Mouse (Mus musculus) forebrain, embryonic 14.5 days (tissue): ENCODE measurements around the gene Tekt4. TPM values are rescaled to one million over a fixed set of nuclear protein-coding genes. Genes with fewer than 3 reads are reported as not detected.

Experiments
- ATAC-seq: fragments of 200-750 bp; cut with Nextera tagmentation; 2 replicates; pipeline ENCODE4 v1.8.0; 2017; ENCODE audit warnings: mild to moderate bottlenecking, moderate library complexity
- DNase-seq: peaks from one replicate; pipeline ENCODE4 v3.0.0-alpha.2; 2015; ENCODE audit warnings: low spot score
- H3K27ac ChIP-seq: fragments of 300-500 bp; sonication (generic); 2 replicates; pipeline ENCODE4 v1.5.1; 2014; ENCODE audit warnings: low read depth, mild to moderate bottlenecking, control low read depth, low read length, moderate library complexity
- H3K27me3 ChIP-seq: fragments of 300-500 bp; sonication (generic); replicated peaks from 2 replicates; pipeline ENCODE4 v1.6.1; 2014; ENCODE audit warnings: low read length, control low read depth, mixed read lengths; ENCODE audit not compliant: control insufficient read depth, insufficient read depth
- H3K36me3 ChIP-seq: fragments of 300-500 bp; sonication (generic); 2 replicates; pipeline ENCODE4 v1.6.1; 2014; ENCODE audit warnings: low read length, control low read depth; ENCODE audit not compliant: control insufficient read depth, insufficient read depth
- H3K4me1 ChIP-seq: fragments of 300-500 bp; sonication (generic); 2 replicates; pipeline ENCODE4 v1.6.1; 2014; ENCODE audit warnings: antibody characterized with exemption, low read length, control low read depth; ENCODE audit not compliant: control insufficient read depth, insufficient read depth
- H3K4me2 ChIP-seq: fragments of 300-500 bp; sonication (generic); 2 replicates; pipeline ENCODE4 v1.6.1; 2014; ENCODE audit warnings: mild to moderate bottlenecking, control low read depth, low read length
- H3K4me3 ChIP-seq: fragments of 300-500 bp; sonication (generic); 2 replicates; pipeline ENCODE4 v1.5.1; 2014; ENCODE audit warnings: low read depth, low read length, control low read depth
- H3K9ac ChIP-seq: fragments of 300-500 bp; sonication (generic); 2 replicates; pipeline ENCODE4 v1.6.1; 2014; ENCODE audit warnings: mild to moderate bottlenecking, low read length, control low read depth, moderate library complexity
- H3K9me3 ChIP-seq: fragments of 300-500 bp; sonication (generic); replicated peaks from 2 replicates; pipeline ENCODE4 v1.6.1; 2016; ENCODE audit warnings: low read length, control low read depth, mixed read lengths; ENCODE audit not compliant: control insufficient read depth
- WGBS: fragments of 180-500 bp; shearing (Covaris S2); extraction: QIAGEN DNeasy Blood & Tissue Kit; methylation state at CpG from one replicate; pipeline ENCODE4 v1.1.7; 2014; 5-methylcytosine and 5-hydroxymethylcytosine counted together
- polyA plus RNA-seq: library from polyadenylated mRNA; unstranded; fragments of >200 nt; fragmentation: Nextera tagmentation; extraction: Ambion mirVana; gene quantifications from 2 replicates; pipeline ENCODE4 v1.2.1, GENCODE M21; 2014

Gene Tekt4
- polyA plus RNA-seq, 1 experiment from 2014 or later: 1.2 TPM

DNA sequence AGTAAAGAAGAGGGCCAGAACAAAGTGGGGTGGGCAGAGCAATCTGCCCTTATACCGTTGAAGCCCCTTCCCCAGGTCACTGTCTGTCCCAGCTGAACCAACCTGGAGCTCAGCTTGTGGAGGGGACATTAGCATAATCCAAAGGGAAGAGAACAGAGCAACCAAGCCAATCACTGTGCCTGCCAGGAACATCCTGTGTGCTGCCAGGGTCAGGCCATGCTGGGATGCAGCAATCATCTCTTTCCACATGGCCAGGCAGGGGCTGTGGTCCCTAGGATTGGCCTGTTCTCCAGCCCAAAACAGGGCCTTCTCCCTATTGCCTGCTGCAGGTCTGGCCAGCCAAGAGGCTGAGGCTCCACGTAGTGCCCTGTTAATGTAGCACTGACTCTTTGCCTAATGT lies 28.4 kb upstream of the Tekt4 start:
- no peak overlapping the region for H3K4me2 ChIP-seq
- no peak overlapping the region for H3K4me3 ChIP-seq
- 0 out of 2 replicates have a peak, but pooled peaks cover 6% of the 10 kb centered on the region for H3K27me3 ChIP-seq
- H3K9ac ChIP-seq: no peak overlapping the region
- ATAC-seq (no peak), DNase-seq (no peak)
- H3K4me1 ChIP-seq: peaks cover 9% of the 10 kb centered on the region
- no peak overlapping the region for H3K27ac ChIP-seq
- H3K36me3 ChIP-seq: no peaks in the 10 kb centered on the region
- H3K9me3 ChIP-seq: no peaks in the 10 kb centered on the region
- WGBS: 66% methylated on average over 2 of the region's 2 CpGs

- H3K9ac ChIP-seq: no peak overlapping the region
- H3K4me2 ChIP-seq: no peak overlapping the region
Observed at GRCm38 (mm10) chr17:25427441-25427840, 27.0 kb upstream of the Tekt4 start.

DNA sequence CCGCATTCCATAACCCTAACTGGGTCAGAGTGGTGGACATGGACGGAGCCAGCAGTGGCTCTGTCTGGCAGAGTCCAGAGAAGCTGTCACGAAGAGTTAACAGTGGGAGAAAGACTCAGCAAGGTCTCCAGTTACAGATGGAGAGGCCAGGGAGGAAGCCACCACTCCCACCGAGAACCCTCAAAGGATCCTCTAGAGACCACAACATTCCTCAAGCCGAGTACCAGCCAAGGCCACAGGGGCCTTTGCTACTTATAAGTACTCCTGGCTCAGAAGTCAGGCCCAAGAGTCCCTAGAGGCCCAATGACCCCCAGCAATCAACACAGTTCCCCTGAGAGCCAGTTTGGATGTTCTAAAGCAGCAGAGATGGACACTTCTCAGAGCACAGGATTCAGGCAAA lies 25.2 kb upstream of the Tekt4 start:
- WGBS: 67% methylated on average over 5 of the region's 5 CpGs

More at GRCm38 (mm10) chr17:25427441-25427840, 27.0 kb upstream of the Tekt4 start:
- Histone ChIP-seq H3K27ac (no peak overlapping the region), H3K36me3 (no peaks in the 10 kb centered on the region), H3K27me3 (peaks cover 7% of the 10 kb centered on the region; the same call in 1 of the 2 replicates), H3K9me3 (no peaks in the 10 kb centered on the region), H3K4me3 (no peak overlapping the region), H3K4me1 (peaks cover 11% of the 10 kb centered on the region)
- ATAC-seq (peak; percentile 32), DNase-seq (peak; percentile 55)
- WGBS: 30% methylated on average over 10 of the region's 10 CpGs

GRCm38 (mm10) chr17:25429886-25430285 lies 24.5 kb upstream of the Tekt4 start:
- Histone ChIP-seq H3K9ac (no peak overlapping the region), H3K4me1 (peaks cover 11% of the 10 kb centered on the region), H3K4me3 (no peak overlapping the region), H3K4me2 (no peak overlapping the region), H3K27me3 (peaks cover 11% of the 10 kb centered on the region; the same call in 1 of the 2 replicates), H3K9me3 (no peaks in the 10 kb centered on the region), H3K27ac (no peak overlapping the region), H3K36me3 (no peaks in the 10 kb centered on the region)
- WGBS: 62% methylated on average over 6 of the region's 6 CpGs
- DNase-seq (no peak), ATAC-seq (no peak)

More for the DNA sequence above, 25.2 kb upstream of the Tekt4 start:
- Histone ChIP-seq H3K36me3 (no peaks in the 10 kb centered on the region), H3K4me2 (no peak overlapping the region), H3K27me3 (peaks cover 11% of the 10 kb centered on the region; the same call in 1 of the 2 replicates), H3K27ac (no peak overlapping the region), H3K9ac (no peak overlapping the region), H3K4me1 (peaks cover 11% of the 10 kb centered on the region), H3K9me3 (no peaks in the 10 kb centered on the region), H3K4me3 (no peak overlapping the region)
- DNase-seq (no peak), ATAC-seq (no peak)

DNA sequence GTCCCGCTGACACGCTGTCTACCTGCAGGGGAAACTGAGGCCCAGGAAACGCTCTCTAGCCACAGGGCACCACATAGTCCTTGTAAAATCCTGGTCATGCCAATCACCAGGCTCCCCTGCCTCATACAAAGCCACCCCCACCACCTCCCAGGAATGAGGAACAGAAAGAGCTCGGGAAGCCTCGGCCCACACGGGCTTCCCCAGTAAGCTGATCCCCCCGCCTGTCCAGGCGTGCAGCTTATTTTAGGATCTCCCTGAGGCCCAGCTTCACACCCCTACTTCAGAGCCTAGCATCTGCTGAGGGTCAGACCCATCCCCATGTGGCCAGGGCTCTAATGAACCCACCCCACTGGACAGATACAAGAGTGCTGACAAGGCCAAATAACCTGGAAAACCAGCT lies 23.9 kb upstream of the Tekt4 start:
- peaks cover 11% of the 10 kb centered on the region for H3K4me1 ChIP-seq
- no peak for ATAC-seq
- H3K36me3 ChIP-seq: no peaks in the 10 kb centered on the region
- DNase-seq: no peak
- 67% methylated on average over 8 of the region's 8 CpGs for WGBS
- H3K27ac ChIP-seq: no peak overlapping the region
- H3K4me3 ChIP-seq: no peak overlapping the region
- H3K9ac ChIP-seq: peak overlapping the region; percentile 25
- H3K27me3 ChIP-seq: peaks cover 11% of the 10 kb centered on the region; the same call in 1 of the 2 replicates
- peak overlapping the region; percentile 93; the same call in 1 of the 2 replicates for H3K4me2 ChIP-seq
- H3K9me3 ChIP-seq: no peaks in the 10 kb centered on the region

DNA sequence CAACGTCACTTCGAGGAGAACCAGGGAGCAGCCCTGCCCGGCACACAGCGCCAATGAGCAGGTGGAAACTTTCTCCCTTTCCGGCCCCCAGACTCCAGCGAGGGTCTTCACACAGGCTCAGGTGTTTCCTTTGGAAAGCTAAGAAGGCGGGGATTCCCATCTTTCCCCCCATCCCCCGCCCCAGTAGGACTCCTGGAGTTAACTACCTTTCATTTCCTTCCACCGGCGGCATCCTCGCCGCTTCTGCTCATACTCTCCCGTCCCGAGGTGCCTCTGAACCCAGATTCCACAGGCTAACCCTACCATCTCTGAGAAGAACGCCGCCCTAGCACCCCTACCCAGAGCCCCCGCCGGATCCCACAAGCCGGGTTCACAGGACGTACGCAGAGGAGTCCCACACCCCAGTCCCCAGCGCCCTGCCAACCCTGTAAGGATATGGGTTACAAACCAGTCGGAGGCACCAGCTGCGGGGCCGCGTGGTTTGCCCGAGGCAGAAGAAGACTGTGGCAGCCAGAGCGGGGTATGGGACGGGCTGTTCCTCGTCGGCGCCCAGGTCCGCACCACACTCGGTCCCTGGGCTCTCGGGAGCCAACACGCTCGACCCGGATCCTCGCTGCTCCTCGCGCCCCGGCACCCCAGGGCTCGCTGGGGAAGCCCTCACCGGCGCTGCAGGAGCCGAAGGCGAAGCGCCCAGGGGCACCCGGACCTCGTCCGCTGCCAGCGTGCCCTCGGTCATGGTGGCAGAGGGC lies 21.8 kb upstream of the Tekt4 start:
- Histone ChIP-seq H3K4me1 (peaks cover 9% of the 10 kb centered on the region), H3K9me3 (no peaks in the 10 kb centered on the region), H3K27ac (peak overlapping the region; percentile 72), H3K4me3 (peak overlapping the region; percentile 72), H3K4me2 (peak overlapping the region; percentile 93), H3K27me3 (peaks cover 11% of the 10 kb centered on the region; the same call in 1 of the 2 replicates), H3K9ac (peak overlapping the region; percentile 86), H3K36me3 (no peaks in the 10 kb centered on the region)
- peak; percentile 54 for DNase-seq
- 2% methylated on average over 47 of the region's 53 CpGs for WGBS
- ATAC-seq: peak; percentile 27; the same call in 1 of the 2 replicates

GRCm38 (mm10) chr17:25433223-25433616 lies 21.2 kb upstream of the Tekt4 start:
- DNase-seq (peak; percentile 55), ATAC-seq (peak; percentile 49)
- Histone ChIP-seq H3K9me3 (no peaks in the 10 kb centered on the region), H3K4me1 (peaks cover 8% of the 10 kb centered on the region), H3K4me2 (peak overlapping the region; percentile 93), H3K27ac (peak overlapping the region; percentile 72), H3K9ac (peak overlapping the region; percentile 86), H3K27me3 (peaks cover 11% of the 10 kb centered on the region; the same call in 1 of the 2 replicates), H3K36me3 (no peaks in the 10 kb centered on the region), H3K4me3 (peak overlapping the region; percentile 72)
- 2% methylated on average over 37 of the region's 40 CpGs for whole genome bisulfite sequencing

DNA sequence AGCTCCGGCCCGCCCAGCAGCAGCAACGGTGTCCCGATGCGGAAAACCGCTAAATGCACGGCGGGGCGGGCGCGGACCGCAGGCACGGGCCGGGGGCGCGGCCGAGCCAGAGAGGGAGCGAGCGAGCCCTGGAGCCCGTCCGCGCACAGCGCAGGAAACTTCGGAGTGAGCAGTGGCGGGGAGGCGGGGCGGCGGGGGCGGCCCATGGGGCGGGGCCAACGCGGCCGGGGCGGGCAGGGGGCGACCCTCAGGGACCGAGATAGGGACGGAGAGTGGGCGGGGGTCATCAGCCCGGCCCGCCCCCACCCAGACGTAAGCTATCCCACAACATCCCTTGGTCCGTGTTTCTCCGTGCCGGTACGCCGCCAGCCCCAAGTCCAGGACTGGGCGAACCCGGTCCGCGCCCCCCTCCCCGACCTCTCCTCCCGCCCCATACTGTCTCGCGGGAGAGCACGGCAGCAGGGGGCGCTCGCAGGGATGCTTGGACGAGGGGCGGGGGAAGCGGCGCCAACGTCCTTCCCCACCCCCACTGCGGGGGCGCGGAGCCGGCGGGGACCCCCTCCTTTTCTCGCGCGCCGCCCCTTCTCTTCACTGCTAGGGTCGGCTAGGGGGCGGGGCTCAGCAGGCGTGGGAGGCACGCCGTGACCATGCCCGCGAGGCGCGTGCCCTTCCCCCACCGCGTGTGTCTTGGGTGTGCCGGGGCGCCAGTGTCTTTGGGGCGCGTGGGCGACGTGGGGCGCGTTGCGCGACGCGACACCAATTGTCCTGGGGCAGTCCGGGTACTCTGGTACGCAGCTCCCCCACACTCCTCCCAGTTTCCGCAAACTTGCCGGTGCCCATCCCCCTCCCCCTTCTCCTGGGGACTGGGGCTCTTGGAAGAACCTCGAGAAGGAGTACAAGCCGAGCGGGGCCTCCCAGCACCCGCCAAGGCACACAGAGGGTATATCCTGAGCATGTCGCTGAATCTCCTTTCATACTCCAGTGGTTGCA lies 20.5 kb upstream of the Tekt4 start, which contains the start of gene Cacna1h:
TSS of gene Cacna1h (minus strand) at position 167 of the 990 bp plus-strand sequence.
- Histone ChIP-seq H3K9ac (peak within 1 kb of the TSS; percentile 86), H3K27ac (peak within 1 kb of the TSS; percentile 72), H3K9me3 (no peaks in the 10 kb centered on the region), H3K4me3 (peak within 1 kb of the TSS; percentile 72), H3K36me3 (no peaks in the 10 kb centered on the region), H3K27me3 (peaks cover 11% of the 10 kb centered on the region; the same call in 1 of the 2 replicates), H3K4me1 (peaks cover 8% of the 10 kb centered on the region), H3K4me2 (peak within 1 kb of the TSS; percentile 93)
- peak; percentile 84 for DNase-seq
- under 1% methylated on average over 59 of the region's 103 CpGs for WGBS
- peak; percentile 85 for ATAC-seq
